Mouse (Mus musculus) urinary bladder, adult 18-20 months (tissue): ENCODE measurements around the gene Rab5c.

ENCODE experiments used
- DNase-seq, 2 experiments: peaks; one replicate each; pipeline ENCODE4 v3.0.0; 2022; ENCODE audit warnings: low spot score in 2 of 2, mixed read lengths in 2 of 2

The Rab5c gene

GRCm38 (mm10) chr11:100702081-100702851, 35.7 kb downstream of the Rab5c start:
- peak in 1 of 2 experiments; percentile 52 for DNase-seq

GRCm38 (mm10) chr11:100701301-100701700, 36.7 kb downstream of the Rab5c start:
- peak in 1 of 2 experiments; percentile 61 for DNase-seq

- DNase-seq: no peak
These were observed 37.3 kb downstream of the Rab5c start for GRCm38 (mm10) chr11:100700710-100701109.

- no peak for DNase-seq
These were observed 40.1 kb downstream of the Rab5c start for GRCm38 (mm10) chr11:100697921-100698320.

- DNase-seq: no peak
These were observed 43.1 kb downstream of the Rab5c start for GRCm38 (mm10) chr11:100694926-100695325.

GRCm38 (mm10) chr11:100693154-100693553, 44.9 kb downstream of the Rab5c start:
- no peak for DNase-seq

- DNase-seq: no peak
These were observed 45.8 kb downstream of the Rab5c start, which contains the start of gene Zfp385c for GRCm38 (mm10) chr11:100692164-100692616. Gene Zfp385c, minus strand, starts transcription at chr11:100692455.

- DNase-seq: no peak
These were observed 47.6 kb downstream of the Rab5c start for GRCm38 (mm10) chr11:100690389-100690788.

- no peak for DNase-seq
These were observed 49.6 kb downstream of the Rab5c start for GRCm38 (mm10) chr11:100688443-100688842.

GRCm38 (mm10) chr11:100687265-100687664, 50.8 kb downstream of the Rab5c start:
- DNase-seq: no peak

GRCm38 (mm10) chr11:100685371-100685770, 52.6 kb downstream of the Rab5c start:
- no peak for DNase-seq

- DNase-seq: no peak
These were observed 53.9 kb downstream of the Rab5c start for GRCm38 (mm10) chr11:100684084-100684483.

GRCm38 (mm10) chr11:100682526-100682925, 55.5 kb downstream of the Rab5c start:
- DNase-seq: no peak

- DNase-seq: no peak
These were observed 56.2 kb downstream of the Rab5c start for GRCm38 (mm10) chr11:100681826-100682225.

GRCm38 (mm10) chr11:100677810-100678209, 60.2 kb downstream of the Rab5c start:
- DNase-seq: no peak

- peak; percentile 9 to 20 for DNase-seq
These were observed 64.8 kb downstream of the Rab5c start for GRCm38 (mm10) chr11:100673169-100673568.

- DNase-seq: no peak
These were observed 66.1 kb downstream of the Rab5c start for GRCm38 (mm10) chr11:100671956-100672355.

GRCm38 (mm10) chr11:100671049-100671448, 67.0 kb downstream of the Rab5c start:
- DNase-seq: no peak
